Mouse (Mus musculus): ENCODE data around the gene Fam89b. TPM values are rescaled to one million over a fixed set of nuclear protein-coding genes. Genes with fewer than 3 reads are reported as not detected.

The Fam89b gene
- polyA plus RNA-seq, 1 experiment from 2014 or later: 29.7 TPM

DNA sequence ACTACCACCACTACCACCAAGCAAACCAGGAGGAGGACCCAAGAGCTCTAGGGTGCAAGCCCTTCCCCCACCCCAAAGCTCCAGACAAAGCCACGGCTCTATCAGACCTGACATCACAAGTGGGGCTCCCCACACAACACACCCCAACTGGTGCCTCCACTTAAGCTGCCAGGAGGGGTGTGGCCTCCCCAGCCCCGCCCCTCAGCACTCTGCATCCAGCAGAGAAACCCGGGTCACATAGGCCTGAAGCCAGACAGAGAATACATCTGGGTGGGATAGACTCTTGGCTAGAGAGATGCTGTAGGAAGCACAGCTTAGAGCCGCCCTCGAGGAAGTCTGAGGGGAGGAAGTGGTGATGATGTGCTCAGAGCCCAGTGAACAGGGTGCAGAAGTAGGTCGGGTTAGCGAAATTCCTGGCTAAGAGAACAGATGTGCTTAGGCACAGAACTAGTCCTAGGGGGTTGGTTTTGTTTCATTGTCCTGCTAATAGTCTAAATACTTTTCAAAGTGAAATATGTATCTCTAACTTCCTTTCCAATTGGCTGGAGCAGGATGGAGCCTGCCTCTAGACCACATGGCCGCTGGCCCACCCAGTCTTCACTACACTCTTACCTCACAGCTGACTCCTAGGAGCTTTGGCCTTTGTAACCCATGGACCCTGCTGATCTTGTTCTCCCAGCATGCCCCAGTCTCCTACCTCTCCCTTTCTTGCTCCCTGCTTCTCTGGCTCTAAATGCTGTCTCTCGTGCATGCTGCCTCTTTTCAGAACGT lies 24.5 kb downstream of the Fam89b start:
- Histone ChIP-seq H3K4me3 (ENCODE audit: low read depth, low read length) (peak overlapping the region; percentile 32), H3K4me1 (ENCODE audit: control insufficient read depth, low read depth, low read length) (peaks cover 28% of the 10 kb centered on the region), H3K9ac (ENCODE audit: low read depth, low read length) (peak overlapping the region; percentile 54), H3K36me3 (ENCODE audit: control insufficient read depth, insufficient read depth) (peaks cover 66% of the 10 kb centered on the region), H3K4me2 (ENCODE audit: low read depth, low read length) (peak overlapping the region; percentile 58), H3K27ac (ENCODE audit: low read length) (peak overlapping the region; percentile 88), H3K9me3 (replicated peaks; ENCODE audit: control insufficient read depth, low read length) (no peaks in the 10 kb centered on the region), H3K27me3 (ENCODE audit: control insufficient read depth, insufficient read depth, low read depth, low read length) (no peaks in the 10 kb centered on the region)
- 41% methylated on average over 10 of the region's 10 CpGs for WGBS (ENCODE audit: insufficient replicate concordance)
- peak; percentile 77 for ATAC-seq (ENCODE audit: low read depth)

DNA sequence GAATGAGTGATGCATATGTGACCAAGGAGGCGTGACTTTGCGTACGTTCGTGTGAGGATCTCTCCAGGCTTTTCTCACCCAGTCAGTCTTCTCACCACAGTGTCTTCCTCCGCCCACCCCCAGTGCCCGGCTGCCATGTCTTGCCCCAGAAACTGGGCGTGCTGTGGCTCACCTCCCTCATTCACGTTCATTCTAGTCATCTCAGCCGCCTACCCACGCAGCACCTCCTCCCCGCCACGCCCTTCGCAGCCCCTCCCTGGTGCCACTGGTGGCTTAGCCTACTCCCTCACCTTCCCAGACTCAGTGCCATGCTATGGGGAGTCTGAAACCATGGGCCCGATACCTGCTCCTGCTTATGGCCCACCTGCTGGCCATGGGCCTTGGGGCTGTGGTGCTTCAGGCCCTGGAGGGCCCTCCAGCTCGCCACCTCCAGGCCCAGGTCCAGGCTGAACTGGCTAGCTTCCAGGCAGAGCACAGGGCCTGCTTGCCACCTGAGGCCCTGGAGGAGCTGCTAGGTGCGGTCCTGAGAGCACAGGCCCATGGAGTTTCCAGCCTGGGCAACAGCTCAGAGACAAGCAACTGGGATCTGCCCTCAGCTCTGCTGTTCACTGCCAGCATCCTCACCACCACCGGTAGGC lies 25.2 kb downstream of the Fam89b start, which contains the start of gene Kcnk7:
Gene Kcnk7, plus strand, starts transcription at position 205 of the 638 bp plus-strand sequence.
- Histone ChIP-seq H3K27me3 (ENCODE audit: control insufficient read depth, insufficient read depth, low read depth, low read length) (no peaks in the 10 kb centered on the region), H3K4me1 (ENCODE audit: control insufficient read depth, low read depth, low read length) (peaks cover 28% of the 10 kb centered on the region), H3K36me3 (ENCODE audit: control insufficient read depth, insufficient read depth) (peaks cover 63% of the 10 kb centered on the region), H3K9me3 (replicated peaks; ENCODE audit: control insufficient read depth, low read length) (no peaks in the 10 kb centered on the region), H3K4me3 (ENCODE audit: low read depth, low read length) (peak within 1 kb of the TSS; percentile 32), H3K4me2 (ENCODE audit: low read depth, low read length) (peak within 1 kb of the TSS; percentile 58), H3K27ac (ENCODE audit: low read length) (peak within 1 kb of the TSS; percentile 88), H3K9ac (ENCODE audit: low read depth, low read length) (peak within 1 kb of the TSS; percentile 54)
- WGBS (ENCODE audit: insufficient replicate concordance): 49% methylated on average over 17 of the region's 17 CpGs
- ATAC-seq (ENCODE audit: low read depth): peak; percentile 68

DNA sequence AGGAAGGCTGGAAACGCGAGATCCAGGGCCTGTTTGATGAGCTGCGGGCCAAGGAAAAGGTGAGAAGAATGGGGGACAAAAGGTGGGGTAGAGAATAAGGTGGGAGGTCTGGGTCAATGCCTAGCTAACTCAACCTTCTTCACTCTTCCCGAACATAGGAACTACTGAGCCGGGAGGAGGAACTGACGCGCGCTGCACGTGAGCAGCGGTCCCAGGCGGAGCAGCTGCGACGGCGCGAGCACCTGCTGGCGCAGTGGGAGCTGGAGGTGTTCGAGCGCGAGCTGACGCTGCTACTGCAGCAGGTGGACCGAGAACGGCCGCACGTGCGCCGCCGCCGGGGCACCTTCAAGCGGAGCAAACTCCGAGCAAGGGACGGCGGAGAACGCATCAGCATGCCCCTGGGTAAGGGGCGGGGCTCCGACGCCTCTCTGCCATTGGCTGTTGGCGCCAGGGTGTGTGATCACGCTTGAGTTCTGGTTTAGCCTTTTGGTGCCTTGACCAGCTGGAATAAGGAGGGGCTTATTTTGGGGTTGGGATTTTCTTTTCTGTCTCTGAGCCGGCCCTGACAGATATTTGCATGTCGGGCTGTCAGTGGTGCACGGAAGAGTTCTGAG lies 33.5 kb downstream of the Fam89b start:
- H3K9ac ChIP-seq (ENCODE audit: low read depth, low read length): no peak overlapping the region
- ATAC-seq (ENCODE audit: low read depth): no peak
- no peak overlapping the region for H3K4me3 ChIP-seq (ENCODE audit: low read depth, low read length)
- no peaks in the 10 kb centered on the region for H3K9me3 ChIP-seq (replicated peaks; ENCODE audit: control insufficient read depth, low read length)
- WGBS (ENCODE audit: insufficient replicate concordance): 79% methylated on average over 41 of the region's 41 CpGs
- peaks cover 28% of the 10 kb centered on the region for H3K4me1 ChIP-seq (ENCODE audit: control insufficient read depth, low read depth, low read length)
- H3K27me3 ChIP-seq (ENCODE audit: control insufficient read depth, insufficient read depth, low read depth, low read length): no peaks in the 10 kb centered on the region
- peaks cover 53% of the 10 kb centered on the region for H3K36me3 ChIP-seq (ENCODE audit: control insufficient read depth, insufficient read depth)
- H3K27ac ChIP-seq (ENCODE audit: low read length): no peak overlapping the region
- H3K4me2 ChIP-seq (ENCODE audit: low read depth, low read length): no peak overlapping the region

DNA sequence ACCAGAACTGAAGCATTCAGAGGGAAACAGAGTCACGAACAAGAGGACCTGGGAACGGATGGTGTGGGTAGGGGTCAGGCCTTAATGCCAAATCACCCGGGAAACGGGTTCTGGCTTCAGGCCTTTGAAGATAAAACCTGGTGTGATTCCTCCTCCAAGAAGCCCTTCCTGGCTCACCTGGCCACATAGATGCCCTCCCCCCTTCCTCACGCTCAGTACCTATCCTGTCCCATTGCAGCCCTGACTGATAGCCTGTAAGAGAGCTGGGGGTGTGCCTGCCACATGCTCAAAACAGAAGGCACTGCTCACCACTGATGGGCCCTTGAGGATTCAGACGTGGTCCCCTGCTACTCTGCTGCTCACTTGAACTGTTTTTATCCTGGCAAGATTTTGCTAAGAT lies 35.7 kb downstream of the Fam89b start:
- peaks cover 40% of the 10 kb centered on the region for H3K4me1 ChIP-seq (ENCODE audit: control insufficient read depth, low read depth, low read length)
- peaks cover 38% of the 10 kb centered on the region for H3K36me3 ChIP-seq (ENCODE audit: control insufficient read depth, insufficient read depth)
- 81% methylated on average over 6 of the region's 6 CpGs for WGBS (ENCODE audit: insufficient replicate concordance)
- no peak for ATAC-seq (ENCODE audit: low read depth)
- H3K9me3 ChIP-seq (replicated peaks; ENCODE audit: control insufficient read depth, low read length): no peaks in the 10 kb centered on the region
- no peak overlapping the region for H3K9ac ChIP-seq (ENCODE audit: low read depth, low read length)
- no peaks in the 10 kb centered on the region for H3K27me3 ChIP-seq (ENCODE audit: control insufficient read depth, insufficient read depth, low read depth, low read length)
- no peak overlapping the region for H3K4me3 ChIP-seq (ENCODE audit: low read depth, low read length)
- no peak overlapping the region for H3K27ac ChIP-seq (ENCODE audit: low read length)
- H3K4me2 ChIP-seq (ENCODE audit: low read depth, low read length): no peak overlapping the region

DNA sequence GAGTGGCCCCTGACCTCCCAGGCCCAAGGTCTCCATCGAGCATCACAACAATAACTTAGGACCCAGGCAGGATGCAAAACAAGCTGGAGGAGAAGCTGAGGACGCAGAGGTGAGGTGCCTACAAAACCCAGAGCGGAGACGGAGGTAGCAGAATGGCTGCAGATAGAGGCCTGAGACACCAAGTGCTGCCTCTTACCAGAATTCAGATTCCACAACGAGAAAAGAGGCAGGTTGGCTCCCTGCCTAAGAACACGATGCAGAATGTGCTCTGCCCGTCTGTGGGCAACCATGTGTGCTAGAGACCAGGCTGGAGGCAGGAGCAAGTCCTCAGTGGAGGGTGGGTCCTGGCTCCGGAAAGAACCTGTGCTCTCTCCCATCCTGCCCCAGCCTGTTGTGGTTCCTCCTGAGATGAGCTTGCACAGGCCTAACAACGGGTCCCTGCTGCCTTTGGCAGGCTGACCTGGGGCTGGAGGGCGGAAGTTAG lies 36.5 kb downstream of the Fam89b start:
- no peaks in the 10 kb centered on the region for H3K27me3 ChIP-seq (ENCODE audit: control insufficient read depth, insufficient read depth, low read depth, low read length)
- H3K36me3 ChIP-seq (ENCODE audit: control insufficient read depth, insufficient read depth): peaks cover 30% of the 10 kb centered on the region
- peak overlapping the region; percentile 95 for H3K4me3 ChIP-seq (ENCODE audit: low read depth, low read length)
- peak overlapping the region; percentile 76 for H3K27ac ChIP-seq (ENCODE audit: low read length)
- WGBS (ENCODE audit: insufficient replicate concordance): 54% methylated on average over 10 of the region's 10 CpGs
- peaks cover 42% of the 10 kb centered on the region for H3K4me1 ChIP-seq (ENCODE audit: control insufficient read depth, low read depth, low read length)
- H3K9me3 ChIP-seq (replicated peaks; ENCODE audit: control insufficient read depth, low read length): no peaks in the 10 kb centered on the region
- H3K9ac ChIP-seq (ENCODE audit: low read depth, low read length): peak overlapping the region; percentile 99
- H3K4me2 ChIP-seq (ENCODE audit: low read depth, low read length): peak overlapping the region; percentile 100
- no peak for ATAC-seq (ENCODE audit: low read depth)

DNA sequence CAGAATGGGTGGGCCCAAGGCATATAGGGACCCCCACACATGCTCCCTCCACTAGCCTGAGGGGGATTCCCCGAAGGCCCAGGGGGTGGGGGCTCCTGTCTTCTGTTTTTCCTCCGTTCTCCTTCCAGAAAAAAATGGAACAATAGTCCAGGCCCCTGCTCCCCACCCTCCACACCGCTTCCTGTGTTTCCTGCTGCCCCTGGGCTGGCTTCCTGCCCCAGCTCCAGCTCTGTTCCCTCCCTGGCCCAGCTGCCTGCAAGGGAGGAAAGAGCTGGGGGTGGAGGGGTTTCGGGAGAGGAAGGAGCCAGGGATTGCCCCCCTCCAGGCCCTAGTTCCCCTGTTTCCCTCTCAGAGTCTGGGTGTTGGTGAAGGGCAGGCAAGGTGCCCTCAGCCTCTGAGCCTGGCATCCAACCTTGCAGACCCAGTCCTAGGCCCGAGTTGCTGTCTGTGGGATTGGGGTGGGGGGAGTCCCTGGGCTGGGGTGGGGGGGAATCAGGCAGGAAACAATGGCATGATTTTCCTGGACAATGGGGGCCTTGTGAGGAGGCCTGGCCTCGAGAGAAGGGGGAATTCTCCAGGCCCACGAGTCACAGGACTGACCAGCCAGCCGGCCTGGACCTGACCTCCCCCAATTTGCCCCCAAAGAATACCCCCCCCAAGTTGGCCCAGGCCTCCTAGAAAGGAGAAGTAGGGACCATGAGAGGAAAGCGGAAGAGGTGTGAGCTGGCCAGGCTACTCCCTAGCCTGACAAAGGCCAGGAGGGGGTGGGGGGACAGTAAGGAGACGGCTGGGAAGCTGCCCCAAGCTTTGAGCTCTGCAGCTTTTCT lies 37.2 kb downstream of the Fam89b start:
- H3K36me3 ChIP-seq (ENCODE audit: control insufficient read depth, insufficient read depth): peaks cover 23% of the 10 kb centered on the region
- H3K4me1 ChIP-seq (ENCODE audit: control insufficient read depth, low read depth, low read length): peaks cover 48% of the 10 kb centered on the region
- H3K27me3 ChIP-seq (ENCODE audit: control insufficient read depth, insufficient read depth, low read depth, low read length): no peaks in the 10 kb centered on the region
- no peaks in the 10 kb centered on the region for H3K9me3 ChIP-seq (replicated peaks; ENCODE audit: control insufficient read depth, low read length)
- H3K4me3 ChIP-seq (ENCODE audit: low read depth, low read length): peak overlapping the region; percentile 95
- ATAC-seq (ENCODE audit: low read depth): no peak
- peak overlapping the region; percentile 99 for H3K9ac ChIP-seq (ENCODE audit: low read depth, low read length)
- H3K4me2 ChIP-seq (ENCODE audit: low read depth, low read length): peak overlapping the region; percentile 100
- 45% methylated on average over 10 of the region's 10 CpGs for WGBS (ENCODE audit: insufficient replicate concordance)
- H3K27ac ChIP-seq (ENCODE audit: low read length): peak overlapping the region; percentile 76

DNA sequence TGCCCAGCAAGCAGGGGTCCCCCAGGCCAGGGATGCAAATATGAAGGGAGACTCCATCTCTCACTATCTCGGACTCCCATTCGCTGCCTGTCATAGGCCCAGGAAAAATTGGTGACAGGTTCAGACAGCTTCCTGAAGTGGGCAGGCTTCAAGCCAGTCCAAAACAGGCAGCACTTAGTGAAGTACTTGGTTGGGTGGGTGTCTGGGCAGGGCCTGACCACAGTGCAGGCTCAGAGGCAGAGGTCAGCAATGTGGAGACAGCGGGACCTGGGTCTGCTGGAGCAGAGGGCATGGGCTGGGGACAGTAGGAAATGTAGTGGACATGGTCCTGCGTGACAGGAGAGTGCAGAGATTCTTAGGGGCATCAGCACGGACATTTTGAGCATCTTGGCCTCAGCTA lies 37.9 kb downstream of the Fam89b start:
- WGBS (ENCODE audit: insufficient replicate concordance): 58% methylated on average over 5 of the region's 5 CpGs
- Histone ChIP-seq H3K4me2 (ENCODE audit: low read depth, low read length) (peak overlapping the region; percentile 100), H3K9me3 (replicated peaks; ENCODE audit: control insufficient read depth, low read length) (no peaks in the 10 kb centered on the region), H3K9ac (ENCODE audit: low read depth, low read length) (peak overlapping the region; percentile 99), H3K4me1 (ENCODE audit: control insufficient read depth, low read depth, low read length) (peaks cover 53% of the 10 kb centered on the region), H3K4me3 (ENCODE audit: low read depth, low read length) (peak overlapping the region; percentile 95), H3K27ac (ENCODE audit: low read length) (peak overlapping the region; percentile 76), H3K36me3 (ENCODE audit: control insufficient read depth, insufficient read depth) (peaks cover 18% of the 10 kb centered on the region), H3K27me3 (ENCODE audit: control insufficient read depth, insufficient read depth, low read depth, low read length) (no peaks in the 10 kb centered on the region)
- ATAC-seq (ENCODE audit: low read depth): no peak

DNA sequence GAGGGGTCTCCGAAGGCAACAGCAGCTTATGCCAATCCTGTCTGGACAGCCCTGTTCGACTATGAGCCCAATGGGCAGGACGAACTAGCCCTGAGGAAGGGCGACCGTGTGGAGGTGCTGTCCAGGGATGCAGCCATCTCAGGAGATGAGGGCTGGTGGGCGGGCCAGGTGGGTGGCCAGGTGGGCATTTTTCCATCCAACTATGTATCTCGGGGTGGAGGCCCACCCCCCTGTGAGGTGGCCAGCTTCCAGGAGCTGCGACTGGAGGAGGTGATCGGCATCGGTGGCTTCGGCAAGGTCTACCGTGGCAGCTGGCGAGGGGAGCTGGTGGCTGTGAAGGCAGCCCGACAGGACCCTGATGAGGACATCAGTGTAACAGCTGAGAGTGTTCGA lies 39.1 kb downstream of the Fam89b start:
- peak overlapping the region; percentile 100 for H3K4me2 ChIP-seq (ENCODE audit: low read depth, low read length)
- peak overlapping the region; percentile 95 for H3K4me3 ChIP-seq (ENCODE audit: low read depth, low read length)
- H3K27me3 ChIP-seq (ENCODE audit: control insufficient read depth, insufficient read depth, low read depth, low read length): no peaks in the 10 kb centered on the region
- H3K36me3 ChIP-seq (ENCODE audit: control insufficient read depth, insufficient read depth): peaks cover 16% of the 10 kb centered on the region
- peak overlapping the region; percentile 99 for H3K9ac ChIP-seq (ENCODE audit: low read depth, low read length)
- peaks cover 64% of the 10 kb centered on the region for H3K4me1 ChIP-seq (ENCODE audit: control insufficient read depth, low read depth, low read length)
- ATAC-seq (ENCODE audit: low read depth): no peak
- no peaks in the 10 kb centered on the region for H3K9me3 ChIP-seq (replicated peaks; ENCODE audit: control insufficient read depth, low read length)
- H3K27ac ChIP-seq (ENCODE audit: low read length): peak overlapping the region; percentile 97
- WGBS (ENCODE audit: insufficient replicate concordance): 45% methylated on average over 15 of the region's 15 CpGs

Measured in liver, embryonic 16.5 days (tissue).